Mouse (Mus musculus) embryonic facial prominence, embryonic 14.5 days (tissue): ENCODE results near the gene Cdk2ap2. TPM values are rescaled to one million over a fixed set of nuclear protein-coding genes. Genes with fewer than 3 reads are reported as not detected.
"Not testable (repeated sequence)": the region's sequence is repeated elsewhere in the genome, so short reads cannot be mapped to it uniquely, and the experiment has no call there.

ENCODE experiments used
- ATAC-seq: fragments of 200-750 bp; cut with Nextera tagmentation; 2 replicates; pipeline ENCODE4 v1.8.0; 2017; ENCODE audit warnings: low read depth, moderate number of reproducible peaks, moderate TSS enrichment
- DNase-seq: peaks from one replicate; pipeline ENCODE4 v3.0.0-alpha.2; 2015; ENCODE audit warnings: low spot score
- H3K27ac ChIP-seq: fragments of 300-500 bp; sonication (generic); replicated peaks from 2 replicates; pipeline ENCODE4 v1.5.1; 2014; ENCODE audit warnings: low read depth, mild to moderate bottlenecking, low read length, moderate library complexity
- H3K27me3 ChIP-seq: fragments of 300-500 bp; sonication (generic); replicated peaks from 2 replicates; pipeline ENCODE4 v1.6.1; 2014; ENCODE audit warnings: low read length; ENCODE audit not compliant: control insufficient read depth, insufficient read depth
- H3K36me3 ChIP-seq: fragments of 300-500 bp; sonication (generic); 2 replicates; pipeline ENCODE4 v1.6.1; 2014; ENCODE audit warnings: low read length, mixed read lengths; ENCODE audit not compliant: control insufficient read depth, insufficient read depth
- H3K4me1 ChIP-seq: fragments of 300-500 bp; sonication (generic); 2 replicates; pipeline ENCODE4 v1.6.1; 2014; ENCODE audit warnings: antibody characterized with exemption, low read length; ENCODE audit not compliant: control insufficient read depth, insufficient read depth
- H3K4me2 ChIP-seq: fragments of 300-500 bp; sonication (generic); 2 replicates; pipeline ENCODE4 v1.6.1; 2014; ENCODE audit warnings: low read depth, mild to moderate bottlenecking, low read length, moderate library complexity, mixed read lengths
- H3K4me3 ChIP-seq: fragments of 300-500 bp; sonication (generic); 2 replicates; pipeline ENCODE4 v1.5.1; 2014; ENCODE audit warnings: low read depth, mild to moderate bottlenecking, low read length
- H3K9ac ChIP-seq: fragments of 300-500 bp; sonication (generic); 2 replicates; pipeline ENCODE4 v1.6.1; 2014; ENCODE audit warnings: low read depth, mild to moderate bottlenecking, low read length, moderate library complexity, mixed read lengths
- H3K9me3 ChIP-seq: fragments of 300-500 bp; sonication (generic); 2 replicates; pipeline ENCODE4 v1.6.1; 2016; ENCODE audit warnings: low read length; ENCODE audit not compliant: control insufficient read depth
- WGBS: fragments of 180-500 bp; shearing (Covaris S2); extraction: QIAGEN DNeasy Blood & Tissue Kit; methylation state at CpG from one replicate; pipeline ENCODE4 v1.1.7; 2014; 5-methylcytosine and 5-hydroxymethylcytosine counted together
- polyA plus RNA-seq: library from polyadenylated mRNA; unstranded; fragments of >200 nt; fragmentation: Nextera tagmentation; extraction: Ambion mirVana; gene quantifications from 2 replicates; pipeline ENCODE4 v1.2.1, GENCODE M21; 2014

The Cdk2ap2 gene
- polyA plus RNA-seq, 1 experiment from 2014 or later, result 68.6 TPM

GRCm38 (mm10) chr19:4055947-4056693 lies 40.9 kb upstream of the Cdk2ap2 start:
- H3K9ac ChIP-seq, result no peak overlapping the region
- 44% methylated on average over 15 of the region's 15 CpGs for WGBS
- DNase-seq (peak; percentile 31), ATAC-seq (no peak)
- no peaks in the 10 kb centered on the region for H3K4me1 ChIP-seq
- H3K27me3 ChIP-seq, result no peaks in the 10 kb centered on the region
- no peak overlapping the region for H3K4me2 ChIP-seq
- H3K9me3 ChIP-seq, result no peaks in the 10 kb centered on the region
- H3K36me3 ChIP-seq, result no peaks in the 10 kb centered on the region
- H3K4me3 ChIP-seq, result no peak overlapping the region
- H3K27ac ChIP-seq, result no peak overlapping the region

GRCm38 (mm10) chr19:4056727-4057126 lies 40.3 kb upstream of the Cdk2ap2 start:
- no peak for ATAC-seq
- Histone ChIP-seq H3K36me3 (no peaks in the 10 kb centered on the region), H3K4me3 (no peak overlapping the region), H3K4me2 (no peak overlapping the region), H3K9me3 (no peaks in the 10 kb centered on the region), H3K9ac (no peak overlapping the region), H3K4me1 (no peaks in the 10 kb centered on the region), H3K27me3 (no peaks in the 10 kb centered on the region), H3K27ac (no peak overlapping the region)
- WGBS, result 31% methylated on average over 4 of the region's 4 CpGs
- no peak for DNase-seq

- Histone ChIP-seq H3K4me1 (no peaks in the 10 kb centered on the region), H3K4me3 (no peak overlapping the region), H3K36me3 (no peaks in the 10 kb centered on the region), H3K9me3 (no peaks in the 10 kb centered on the region), H3K27ac (no peak overlapping the region), H3K4me2 (no peak overlapping the region), H3K27me3 (no peaks in the 10 kb centered on the region), H3K9ac (no peak overlapping the region)
- DNase-seq, result no peak
- WGBS, result 78% methylated on average over 13 of the region's 13 CpGs
- no peak for ATAC-seq
Observed at GRCm38 (mm10) chr19:4057389-4057788, 39.6 kb upstream of the Cdk2ap2 start.

DNA sequence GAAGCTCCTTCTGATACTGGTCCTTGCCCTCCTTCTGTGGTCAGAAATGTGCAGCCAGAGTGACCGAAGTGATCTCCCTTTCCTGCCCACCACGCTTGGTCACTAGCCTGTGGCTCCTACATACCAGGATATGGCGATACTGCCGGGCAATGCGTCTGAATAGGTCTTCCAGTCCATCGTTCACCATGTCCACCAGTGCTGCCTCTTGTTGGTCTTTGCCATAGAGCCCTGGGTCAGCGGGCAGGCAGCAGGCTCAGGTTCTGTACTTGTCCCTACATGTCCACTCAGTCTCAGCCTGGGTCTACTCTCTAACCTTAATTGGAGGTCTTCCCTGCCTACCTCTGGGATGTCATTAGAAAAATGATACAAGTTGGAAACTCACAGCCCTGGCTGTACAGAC lies 39.0 kb upstream of the Cdk2ap2 start:
- Histone ChIP-seq H3K27ac (no peak overlapping the region), H3K9ac (no peak overlapping the region), H3K9me3 (no peaks in the 10 kb centered on the region), H3K27me3 (no peaks in the 10 kb centered on the region), H3K4me3 (no peak overlapping the region), H3K36me3 (no peaks in the 10 kb centered on the region), H3K4me1 (no peaks in the 10 kb centered on the region), H3K4me2 (no peak overlapping the region)
- 92% methylated on average over 7 of the region's 7 CpGs for WGBS
- ATAC-seq (no peak), DNase-seq (no peak)

- Histone ChIP-seq H3K36me3 (no peaks in the 10 kb centered on the region), H3K4me1 (no peaks in the 10 kb centered on the region), H3K4me3 (no peak overlapping the region), H3K4me2 (no peak overlapping the region), H3K27me3 (no peaks in the 10 kb centered on the region), H3K27ac (no peak overlapping the region), H3K9me3 (no peaks in the 10 kb centered on the region), H3K9ac (no peak overlapping the region)
- DNase-seq (no peak), ATAC-seq (no peak)
- 81% methylated on average over 4 of the region's 5 CpGs for WGBS
Observed at GRCm38 (mm10) chr19:4058581-4058980, 38.4 kb upstream of the Cdk2ap2 start.

DNA sequence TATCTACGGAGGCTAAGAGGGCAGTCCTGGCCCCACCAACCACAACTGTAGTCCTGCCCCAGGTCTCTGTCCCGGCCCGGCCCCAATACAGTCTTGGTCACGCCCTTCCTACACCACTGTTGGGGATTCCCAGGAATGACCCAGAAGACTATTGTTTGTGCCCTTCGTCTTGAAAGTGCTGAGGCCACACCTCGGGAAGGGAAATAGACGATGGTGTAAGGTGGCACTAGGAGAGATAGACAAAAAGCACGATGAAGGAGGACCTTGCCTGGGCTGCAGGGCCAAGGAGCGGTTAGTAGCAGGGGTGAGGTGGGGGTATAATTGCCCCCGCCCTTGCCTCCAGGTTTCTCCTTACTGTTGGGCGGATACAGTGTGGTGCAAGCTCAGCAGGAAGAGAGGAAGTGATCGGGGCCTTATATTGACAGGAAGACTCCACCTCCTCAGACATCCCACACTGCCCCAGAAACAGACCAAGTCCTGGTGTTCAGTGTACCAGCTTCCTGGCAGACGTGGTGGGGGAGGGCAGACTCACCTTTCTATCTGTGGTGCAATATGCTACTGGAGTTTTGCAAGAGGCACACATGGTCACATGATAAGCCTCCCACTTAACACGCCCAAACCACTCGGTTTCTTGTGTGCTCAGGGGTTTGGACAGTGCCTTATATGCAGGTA lies 37.8 kb upstream of the Cdk2ap2 start, which contains the start of gene Gstp3:
TSS of gene Gstp3 (minus strand) at position 501 of the 672 bp plus-strand sequence.
- WGBS, result 77% methylated on average over 15 of the region's 15 CpGs
- H3K4me1 ChIP-seq, result no peaks in the 10 kb centered on the region
- H3K9me3 ChIP-seq, result no peaks in the 10 kb centered on the region
- H3K36me3 ChIP-seq, result no peaks in the 10 kb centered on the region
- no peaks in the 10 kb centered on the region for H3K27me3 ChIP-seq
- DNase-seq (no peak), ATAC-seq (no peak)
- no peak within 1 kb of the TSS for H3K9ac ChIP-seq
- no peak within 1 kb of the TSS for H3K4me2 ChIP-seq
- no peak within 1 kb of the TSS for H3K4me3 ChIP-seq
- H3K27ac ChIP-seq, result no peak within 1 kb of the TSS

- 85% methylated on average over 8 of the region's 8 CpGs for WGBS
Observed at GRCm38 (mm10) chr19:4060044-4060898, 36.7 kb upstream of the Cdk2ap2 start.

DNA sequence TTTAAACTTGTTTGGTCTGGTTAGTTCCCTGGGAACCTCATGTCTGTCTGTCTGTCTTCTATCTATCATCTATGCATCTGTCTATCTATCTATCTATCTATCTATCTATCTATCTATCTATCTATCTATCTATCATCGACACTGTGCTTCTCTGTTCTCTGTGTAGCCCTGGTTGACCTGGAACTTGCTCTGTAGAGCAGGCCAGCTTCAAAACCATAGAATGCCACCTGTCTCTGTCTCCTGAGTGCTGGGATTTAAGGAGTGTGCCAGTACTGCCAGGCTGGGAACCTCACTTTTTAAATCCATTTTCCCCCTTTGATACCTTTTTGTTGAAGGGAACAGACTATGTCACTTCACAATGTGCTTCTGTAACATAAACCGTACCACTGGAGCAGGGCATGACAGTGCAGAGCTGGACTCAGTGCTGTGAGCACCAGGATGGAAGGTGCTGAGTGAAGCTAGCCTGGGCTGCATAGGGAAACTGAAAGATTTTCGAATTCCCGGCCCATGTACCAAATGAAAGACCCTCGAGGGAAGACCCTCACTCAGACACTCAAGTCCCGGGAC lies 36.0 kb upstream of the Cdk2ap2 start:
- DNase-seq, result no peak
- Histone ChIP-seq H3K4me1 (no peaks in the 10 kb centered on the region), H3K27ac (no peak overlapping the region), H3K36me3 (no peaks in the 10 kb centered on the region), H3K27me3 (no peaks in the 10 kb centered on the region), H3K9ac (no peak overlapping the region), H3K4me2 (no peak overlapping the region), H3K9me3 (no peaks in the 10 kb centered on the region), H3K4me3 (no peak overlapping the region)
- no peak for ATAC-seq
- WGBS, result 79% methylated on average over 6 of the region's 6 CpGs

More at GRCm38 (mm10) chr19:4060044-4060898, 36.7 kb upstream of the Cdk2ap2 start:
- not testable (repeated sequence) for ATAC-seq, H3K27ac ChIP-seq, H3K4me1 ChIP-seq, H3K27me3 ChIP-seq, DNase-seq, H3K9me3 ChIP-seq, H3K9ac ChIP-seq, H3K4me2 ChIP-seq, H3K4me3 ChIP-seq, H3K36me3 ChIP-seq
